Comparison of ENCODE assay signal across 20 mouse cellular contexts in genomic region chr10:19424030-19424429, GRCm38 (mm10).
DNase-seq lines count a peak whose midpoint lies in the region; ATAC-seq and TF ChIP-seq lines count a peak whose summit lies in the region.
"Had no signal": no experiment of that assay in that cellular context is flagged by ENCODE, and none has a peak within 500 bp of the region (broad histone marks: within the 10 kb centered on the region; RNA-seq: fewer than 3 reads in every experiment).

No protein-coding gene starts in this region.

- H3K36me3 ChIP-seq in forebrain, embryonic 14.5 days (ENCODE audit: control insufficient read depth, insufficient read depth, low read length): no peaks in the 10 kb centered on the region
- no peaks in the 10 kb centered on the region for H3K36me3 ChIP-seq in forebrain, embryonic 11.5 days (ENCODE audit: control insufficient read depth, insufficient read depth, low read length)
- H3K36me3 ChIP-seq in forebrain, postnatal 0 days (ENCODE audit: insufficient read depth): no peaks in the 10 kb centered on the region
- H3K36me3 ChIP-seq: embryonic facial prominence, embryonic 10.5 days; embryonic facial prominence, embryonic 12.5 days had no signal

- H3K9me3 ChIP-seq in forebrain, embryonic 14.5 days (replicated peaks; ENCODE audit: control insufficient read depth, low read length): peaks cover 7% of the 10 kb centered on the region; the same call in 1 of the 2 replicates
- H3K9me3 ChIP-seq in forebrain, embryonic 11.5 days (ENCODE audit: control insufficient read depth, low read length): no peaks in the 10 kb centered on the region
- H3K9me3 ChIP-seq in forebrain, postnatal 0 days (ENCODE audit: low read length): no peaks in the 10 kb centered on the region
- H3K9me3 ChIP-seq: embryonic facial prominence, embryonic 10.5 days; embryonic facial prominence, embryonic 12.5 days had no signal

- no peak overlapping the region for H3K4me2 ChIP-seq in forebrain, embryonic 14.5 days (ENCODE audit: low read length)
- no peak overlapping the region for H3K4me2 ChIP-seq in forebrain, embryonic 11.5 days (ENCODE audit: low read depth, low read length, severe bottlenecking)
- H3K4me2 ChIP-seq in forebrain, postnatal 0 days (ENCODE audit: low read depth): no peak overlapping the region
- H3K4me2 ChIP-seq: embryonic facial prominence, embryonic 12.5 days had no signal

- peak; percentile 81 for ATAC-seq in forebrain, embryonic 14.5 days
- ATAC-seq in forebrain, embryonic 11.5 days (replicated peaks; ENCODE audit: low FRiP score): no peak
- peak; percentile 43; the same call in 1 of the 2 replicates for ATAC-seq in forebrain, postnatal 0 days
- no peak for ATAC-seq in frontal cortex, adult (ENCODE audit: low TSS enrichment)

- 30% methylated on average over 1 of the region's 1 CpGs for WGBS in forebrain, embryonic 14.5 days
- WGBS in forebrain, embryonic 11.5 days: 58% methylated on average over 1 of the region's 1 CpGs
- 30% methylated on average over 1 of the region's 1 CpGs for WGBS in forebrain, postnatal 0 days

- H3K27me3 ChIP-seq in forebrain, embryonic 14.5 days (replicated peaks; ENCODE audit: control insufficient read depth, insufficient read depth, low read length): no peaks in the 10 kb centered on the region
- H3K27me3 ChIP-seq in forebrain, embryonic 11.5 days (ENCODE audit: control insufficient read depth, insufficient read depth, low read length): no peaks in the 10 kb centered on the region
- H3K27me3 ChIP-seq in forebrain, postnatal 0 days (ENCODE audit: insufficient read depth, low read length): no peaks in the 10 kb centered on the region
- H3K27me3 ChIP-seq: embryonic facial prominence, embryonic 12.5 days had no signal

- no peak for TF ChIP-seq CTCF in forebrain, postnatal 0 days (IDR thresholded peaks at IDR 0.05; ENCODE audit: low read depth)

- H3K4me1 ChIP-seq in forebrain, embryonic 14.5 days (ENCODE audit: control insufficient read depth, insufficient read depth, low read length): no peaks in the 10 kb centered on the region
- no peaks in the 10 kb centered on the region for H3K4me1 ChIP-seq in forebrain, embryonic 11.5 days (replicated peaks; ENCODE audit: control insufficient read depth, insufficient read depth, low read length)
- no peaks in the 10 kb centered on the region for H3K4me1 ChIP-seq in forebrain, postnatal 0 days (ENCODE audit: insufficient read depth)
- H3K4me1 ChIP-seq: embryonic facial prominence, embryonic 10.5 days; embryonic facial prominence, embryonic 12.5 days had no signal

- peak; percentile 80 for DNase-seq in forebrain, embryonic 14.5 days (ENCODE audit: low spot score)
- no peak for DNase-seq in forebrain, embryonic 11.5 days (ENCODE audit: low spot score)
- DNase-seq in retina, postnatal 1 day: peak; percentile 30
- no peak for DNase-seq in retina, embryonic 14.5 days (ENCODE audit: low spot score)
- peak; percentile 16 for DNase-seq in brain, embryonic 18.5 days (ENCODE audit: low read depth, low spot score)
- peak; percentile 26 for DNase-seq in forebrain, postnatal 0 days
- no peak for DNase-seq in kidney, adult 8-10 months
- DNase-seq: adrenal gland, adult 2 months; adrenal gland, postnatal 10 days; adrenal gland, postnatal 25 days; cerebellum, adult 11 months; cerebellum, adult 18-20 months; cerebellum, adult 8-10 months; cerebellum, adult 9-11 months; cerebellum, postnatal 14 days; cerebellum, postnatal 36 days; gastrocnemius, adult 2 months had no signal

- H3K9ac ChIP-seq in forebrain, embryonic 14.5 days (ENCODE audit: low read length): no peak overlapping the region
- no peak overlapping the region for H3K9ac ChIP-seq in forebrain, embryonic 11.5 days (ENCODE audit: low read length)
- H3K9ac ChIP-seq in forebrain, postnatal 0 days: no peak overlapping the region
- H3K9ac ChIP-seq: embryonic facial prominence, embryonic 12.5 days had no signal

- no peak overlapping the region for H3K4me3 ChIP-seq in forebrain, embryonic 14.5 days (ENCODE audit: low read depth, low read length)
- H3K4me3 ChIP-seq in forebrain, embryonic 11.5 days (ENCODE audit: low read depth, low read length): no peak overlapping the region
- no peak overlapping the region for H3K4me3 ChIP-seq in forebrain, postnatal 0 days (ENCODE audit: low read depth, low read length)
- H3K4me3 ChIP-seq: embryonic facial prominence, embryonic 10.5 days; embryonic facial prominence, embryonic 12.5 days; gastrocnemius, adult 2 months had no signal

- no peak overlapping the region for H3K27ac ChIP-seq in forebrain, embryonic 14.5 days (ENCODE audit: low read depth, low read length)
- H3K27ac ChIP-seq in forebrain, embryonic 11.5 days (ENCODE audit: low read depth, low read length): no peak overlapping the region
- H3K27ac ChIP-seq in forebrain, postnatal 0 days (ENCODE audit: low read depth, low read length): no peak overlapping the region
- H3K27ac ChIP-seq: embryonic facial prominence, embryonic 10.5 days; embryonic facial prominence, embryonic 12.5 days; gastrocnemius, adult 2 months had no signal

Comparison
In these comparisons a context has a peak if more than half of its experiments do, and no peak if none do; other contexts are left out.
1. ATAC-seq: peak in forebrain, embryonic 14.5 days (single experiment) and forebrain, postnatal 0 days (single experiment); none in forebrain, embryonic 11.5 days (single experiment) and frontal cortex, adult (single experiment).
2. DNase-seq: peak in forebrain, embryonic 14.5 days (single experiment), retina, postnatal 1 day (single experiment), brain, embryonic 18.5 days (single experiment) and forebrain, postnatal 0 days (single experiment); none in forebrain, embryonic 11.5 days (single experiment), retina, embryonic 14.5 days (single experiment) and kidney, adult 8-10 months (0 of 2).